In genomic region chr4:26627744-26628143, GRCm38 (mm10) we compare ENCODE assay signal across 18 mouse cellular contexts.
"Had no signal": no experiment of that assay in that cellular context is flagged by ENCODE, and none has a peak within 500 bp of the region (broad histone marks: within the 10 kb centered on the region; RNA-seq: fewer than 3 reads in every experiment).

No protein-coding gene starts in this region.

- H3K27ac ChIP-seq: lung, embryonic 15.5 days; macrophage; midbrain, embryonic 10.5 days; midbrain, embryonic 12.5 days; neural tube, embryonic 12.5 days; stomach, embryonic 15.5 days; stomach, postnatal 0 days had no signal

- H3K4me2 ChIP-seq: lung, embryonic 15.5 days; midbrain, embryonic 12.5 days; neural tube, embryonic 12.5 days; stomach, embryonic 15.5 days had no signal

- H3K4me3 ChIP-seq: lung, embryonic 15.5 days; midbrain, embryonic 10.5 days; midbrain, embryonic 12.5 days; neural tube, embryonic 12.5 days; stomach, embryonic 15.5 days had no signal

- ATAC-seq: liver, postnatal 0 days; lung, postnatal 0 days; midbrain, embryonic 16.5 days had no signal

- H3K27me3 ChIP-seq: lung, embryonic 15.5 days; midbrain, embryonic 12.5 days; neural tube, embryonic 12.5 days; stomach, embryonic 15.5 days had no signal

- DNase-seq: liver, postnatal 0 days; lung, adult 2 months; lung, postnatal 14 days; lung, postnatal 36 days; midbrain, embryonic 14.5 days; right cerebral cortex, postnatal 14 days; thymus, adult 2 months; thymus, postnatal 25 days; thymus, postnatal 4 days had no signal

- H3K36me3 ChIP-seq: lung, embryonic 15.5 days; midbrain, embryonic 10.5 days; midbrain, embryonic 12.5 days; neural tube, embryonic 12.5 days; stomach, embryonic 15.5 days had no signal
